Mouse (Mus musculus) G1E (cell line): Measurements from ENCODE around the gene Slc2a1. TPM values are rescaled to one million over a fixed set of nuclear protein-coding genes. Genes with fewer than 3 reads are reported as not detected.

Experiments used
- ATAC-seq: 2 replicates; pipeline ENCODE4 v1.8.0; 2016; ENCODE audit warnings: mild to moderate bottlenecking; ENCODE audit not compliant: insufficient number of reproducible peaks, poor library complexity, low FRiP score, severe bottlenecking; ENCODE audit errors: extremely low read depth
- DNase-seq: peaks from one replicate; pipeline ENCODE4 v3.0.0; 2012; ENCODE audit warnings: low spot score
- H3K27me3 ChIP-seq: 2 replicates; pipeline ENCODE4 v1.6.1; 2012; ENCODE audit warnings: mild to moderate bottlenecking, low read length, inconsistent platforms; ENCODE audit not compliant: insufficient read depth
- H3K36me3 ChIP-seq: replicated peaks from 2 replicates; pipeline ENCODE3; 2012; ENCODE audit warnings: mild to moderate bottlenecking, inconsistent platforms
- H3K4me1 ChIP-seq: 2 replicates; pipeline ENCODE4 v1.6.1; 2012; ENCODE audit warnings: low read depth, low read length, inconsistent platforms, mixed read lengths; ENCODE audit not compliant: insufficient read depth
- H3K4me3 ChIP-seq: 2 replicates; pipeline ENCODE4 v1.5.1; 2012; ENCODE audit warnings: low read depth, mild to moderate bottlenecking, inconsistent platforms, low read length, moderate library complexity, mixed read lengths
- H3K9me3 ChIP-seq: replicated peaks from 2 replicates; pipeline ENCODE4 v1.6.1; 2012; ENCODE audit warnings: inconsistent platforms
- CTCF ChIP-seq: IDR thresholded peaks from 2 replicates; pipeline ENCODE4 v1.5.1; 2012; ENCODE audit warnings: low read depth, low read length, inconsistent platforms, mixed read lengths
- GATA1 ChIP-seq: IDR thresholded peaks from 2 replicates; pipeline ENCODE4 v1.6.1; 2012; ENCODE audit warnings: borderline replicate concordance, low read length, inconsistent platforms, mixed read lengths
- GATA2 ChIP-seq: IDR thresholded peaks from 2 replicates; pipeline ENCODE4 v1.6.1; 2012; ENCODE audit warnings: low read depth, low read length, inconsistent platforms, borderline replicate concordance
- POLR2AphosphoS5 ChIP-seq: IDR thresholded peaks from 2 replicates; pipeline ENCODE4 v1.6.1; 2012; ENCODE audit warnings: low read depth, low read length, inconsistent platforms; ENCODE audit not compliant: insufficient replicate concordance
- TAL1 ChIP-seq: conservative IDR thresholded peaks from 2 replicates; pipeline ENCODE4 v1.6.1; 2012; ENCODE audit warnings: low read depth, low read length, inconsistent platforms, mixed read lengths
- polyA plus RNA-seq: library from polyadenylated mRNA; stranded (reverse); fragments of >175 nt; gene quantifications from 2 replicates; pipeline ENCODE4 v1.2.3, GENCODE M21; 2012
- total RNA-seq, 2 experiments: library from RNA; stranded (forward) in 1 of 2; stranded (reverse) in 1 of 2; fragments of 200-1000 nt in 1 of 2; fragments of >200 nt in 1 of 2; fragmentation: Nextera tagmentation in 1 of 2; gene quantifications; 2 replicates each; pipeline ENCODE4 v1.2.3; 2014 to 2017

The Slc2a1 gene
- total and polyA plus RNA-seq, 3 experiments: 85.2 to 173 (median 165) TPM

GRCm38 (mm10) chr4:119173851-119174453, 65.4 kb downstream of the Slc2a1 start, which contains the start of gene Zfp691:
Gene Zfp691 (minus strand): TSS chr4:119174195.
- H3K27me3 ChIP-seq: no peaks in the 10 kb centered on the region; the same call in 1 of the 2 replicates
- TF ChIP-seq GATA2 (no peak), POLR2AphosphoS5 (peak; percentile 83)
- no peaks in the 10 kb centered on the region for H3K9me3 ChIP-seq
- peak; percentile 98 for DNase-seq
- peak within 1 kb of the TSS; percentile 94 for H3K4me3 ChIP-seq
- peaks cover 52% of the 10 kb centered on the region for H3K4me1 ChIP-seq
- peak; percentile 99 for ATAC-seq
- peaks cover 71% of the 10 kb centered on the region for H3K36me3 ChIP-seq

- peaks cover 73% of the 10 kb centered on the region for H3K36me3 ChIP-seq
- H3K9me3 ChIP-seq: no peaks in the 10 kb centered on the region
- peaks cover 65% of the 10 kb centered on the region for H3K4me1 ChIP-seq
- TF ChIP-seq TAL1 (no peak), GATA2 (no peak), GATA1 (no peak), CTCF (no peak), POLR2AphosphoS5 (no peak)
- DNase-seq (no peak), ATAC-seq (no peak)
- no peak overlapping the region for H3K4me3 ChIP-seq
- no peaks in the 10 kb centered on the region; the same call in 1 of the 2 replicates for H3K27me3 ChIP-seq
These were observed 69.2 kb downstream of the Slc2a1 start for GRCm38 (mm10) chr4:119177702-119178101.

- ATAC-seq (no peak), DNase-seq (no peak)
- Histone ChIP-seq H3K9me3 (no peaks in the 10 kb centered on the region), H3K36me3 (peaks cover 79% of the 10 kb centered on the region), H3K4me3 (no peak overlapping the region), H3K4me1 (peaks cover 65% of the 10 kb centered on the region), H3K27me3 (no peaks in the 10 kb centered on the region; the same call in 1 of the 2 replicates)
- no peak for TF ChIP-seq GATA1
- TF ChIP-seq TAL1: no peak
- TF ChIP-seq CTCF: no peak
- no peak for TF ChIP-seq POLR2AphosphoS5
These were observed 69.8 kb downstream of the Slc2a1 start for GRCm38 (mm10) chr4:119178331-119178730.

- Histone ChIP-seq H3K4me3 (no peak overlapping the region), H3K9me3 (no peaks in the 10 kb centered on the region), H3K27me3 (no peaks in the 10 kb centered on the region; the same call in 1 of the 2 replicates), H3K4me1 (peaks cover 74% of the 10 kb centered on the region), H3K36me3 (peaks cover 98% of the 10 kb centered on the region)
- peak; percentile 24 for DNase-seq
- TF ChIP-seq CTCF (no peak; the same call in 1 of the 2 replicates), GATA1 (no peak), POLR2AphosphoS5 (no peak), TAL1 (no peak; the same call in 1 of the 2 replicates), GATA2 (no peak)
- ATAC-seq: peak; percentile 30
These were observed 71.7 kb downstream of the Slc2a1 start for GRCm38 (mm10) chr4:119180133-119180707.

GRCm38 (mm10) chr4:119181456-119181855, 72.9 kb downstream of the Slc2a1 start:
- TF ChIP-seq CTCF (no peak), GATA2 (no peak), TAL1 (no peak), POLR2AphosphoS5 (no peak), GATA1 (no peak)
- no peak for DNase-seq
- no peak for ATAC-seq

GRCm38 (mm10) chr4:119183525-119183924, 75.0 kb downstream of the Slc2a1 start:
- DNase-seq (no peak), ATAC-seq (no peak)
- Histone ChIP-seq H3K4me1 (peaks cover 84% of the 10 kb centered on the region), H3K36me3 (peaks cover 98% of the 10 kb centered on the region), H3K9me3 (no peaks in the 10 kb centered on the region), H3K4me3 (no peak overlapping the region), H3K27me3 (no peaks in the 10 kb centered on the region)
- no peak for TF ChIP-seq TAL1
- TF ChIP-seq CTCF: no peak
- TF ChIP-seq GATA1: no peak
- TF ChIP-seq GATA2: no peak
- TF ChIP-seq POLR2AphosphoS5: no peak

More at GRCm38 (mm10) chr4:119181456-119181855, 72.9 kb downstream of the Slc2a1 start:
- peaks cover 83% of the 10 kb centered on the region for H3K4me1 ChIP-seq
- no peak overlapping the region for H3K4me3 ChIP-seq
- peaks cover 99% of the 10 kb centered on the region for H3K36me3 ChIP-seq
- no peaks in the 10 kb centered on the region; the same call in 1 of the 2 replicates for H3K27me3 ChIP-seq
- H3K9me3 ChIP-seq: no peaks in the 10 kb centered on the region
